16 mouse cellular contexts compared by ENCODE assay signal in genomic region chr4:155301965-155302364, GRCm38 (mm10). TPM values are rescaled to one million over a fixed set of nuclear protein-coding genes. Genes with fewer than 3 reads are reported as not detected.
DNase-seq lines count a peak whose midpoint lies in the region; ATAC-seq and TF ChIP-seq lines count a peak whose summit lies in the region.
"Had no signal": no experiment of that assay in that cellular context is flagged by ENCODE, and none has a peak within 500 bp of the region (broad histone marks: within the 10 kb centered on the region; RNA-seq: fewer than 3 reads in every experiment).

No protein-coding gene starts in this region.

- peaks cover 21% of the 10 kb centered on the region for H3K4me1 ChIP-seq in forebrain, embryonic 14.5 days (ENCODE audit: control insufficient read depth, insufficient read depth, low read length)
- peaks cover 31% of the 10 kb centered on the region for H3K4me1 ChIP-seq in forebrain, embryonic 15.5 days
- no peaks in the 10 kb centered on the region; the same call in 1 of the 2 replicates for H3K4me1 ChIP-seq in embryonic facial prominence, embryonic 11.5 days (ENCODE audit: control insufficient read depth, insufficient read depth, low read length)
- peaks cover 18% of the 10 kb centered on the region for H3K4me1 ChIP-seq in limb, embryonic 12.5 days (replicated peaks)

- no peak for DNase-seq in forebrain, embryonic 14.5 days (ENCODE audit: low spot score)
- DNase-seq in left cerebral cortex, adult 2 months (ENCODE audit: extremely low spot score in 1 of 2, low spot score in 2 of 2) = no peak
- no peak for DNase-seq in left cerebral cortex, postnatal 14 days (ENCODE audit: low spot score in 2 of 2)
- DNase-seq in embryonic facial prominence, embryonic 11.5 days (ENCODE audit: low spot score) = no peak
- no peak for DNase-seq in urinary bladder, adult 18-20 months (ENCODE audit: low spot score in 2 of 2)
- DNase-seq: embryo, embryonic 11 days; gastrocnemius, postnatal 10 days; kidney, adult 8-10 months; thymus, postnatal 14 days had no signal

- intact Hi-C loops in left cerebral cortex, adult 2 months (cut with DNase I) = no loop called here
- intact Hi-C loops in left cerebral cortex, postnatal 14 days (cut with DNase I) = no loop called here

- no peak overlapping the region for H3K4me3 ChIP-seq in forebrain, embryonic 14.5 days (ENCODE audit: low read depth, low read length)
- no peak overlapping the region for H3K4me3 ChIP-seq in forebrain, embryonic 15.5 days
- no peak overlapping the region; the same call in 1 of the 2 replicates for H3K4me3 ChIP-seq in left cerebral cortex, adult 2 months
- H3K4me3 ChIP-seq in embryonic facial prominence, embryonic 11.5 days (ENCODE audit: low read depth, low read length) = no peak overlapping the region
- H3K4me3 ChIP-seq in limb, embryonic 12.5 days (replicated peaks) = no peak overlapping the region
- H3K4me3 ChIP-seq: lung, embryonic 15.5 days had no signal

- H3K9me3 ChIP-seq in forebrain, embryonic 14.5 days (replicated peaks; ENCODE audit: control insufficient read depth, low read length) = no peaks in the 10 kb centered on the region
- no peaks in the 10 kb centered on the region for H3K9me3 ChIP-seq in forebrain, embryonic 15.5 days
- H3K9me3 ChIP-seq in embryonic facial prominence, embryonic 11.5 days (replicated peaks; ENCODE audit: control insufficient read depth, low read length) = no peaks in the 10 kb centered on the region
- no peaks in the 10 kb centered on the region for H3K9me3 ChIP-seq in limb, embryonic 12.5 days
- H3K9me3 ChIP-seq: lung, embryonic 15.5 days had no signal

- H3K4me2 ChIP-seq in forebrain, embryonic 14.5 days (ENCODE audit: low read length) = no peak overlapping the region
- H3K4me2 ChIP-seq in forebrain, embryonic 15.5 days (replicated peaks) = no peak overlapping the region
- H3K4me2 ChIP-seq in embryonic facial prominence, embryonic 11.5 days (ENCODE audit: low read depth, low read length) = no peak overlapping the region
- H3K4me2 ChIP-seq in limb, embryonic 12.5 days = no peak overlapping the region
- H3K4me2 ChIP-seq: heart, embryonic 11.5 days; liver, embryonic 11.5 days; lung, embryonic 15.5 days had no signal

- H3K27me3 ChIP-seq in forebrain, embryonic 14.5 days (replicated peaks; ENCODE audit: control insufficient read depth, insufficient read depth, low read length) = no peaks in the 10 kb centered on the region
- no peaks in the 10 kb centered on the region for H3K27me3 ChIP-seq in forebrain, embryonic 15.5 days
- H3K27me3 ChIP-seq in embryonic facial prominence, embryonic 11.5 days (ENCODE audit: control insufficient read depth, insufficient read depth, low read length) = no peaks in the 10 kb centered on the region
- H3K27me3 ChIP-seq in limb, embryonic 12.5 days = peaks cover 3% of the 10 kb centered on the region; the same call in 1 of the 2 replicates
- H3K27me3 ChIP-seq: lung, embryonic 15.5 days had no signal

- no peak for ATAC-seq in forebrain, embryonic 14.5 days
- ATAC-seq in forebrain, embryonic 15.5 days (replicated peaks) = no peak
- no peak for ATAC-seq in embryonic facial prominence, embryonic 11.5 days (replicated peaks; ENCODE audit: insufficient number of reproducible peaks, low FRiP score, low TSS enrichment, low read depth)
- no peak for ATAC-seq in limb, embryonic 12.5 days (ENCODE audit: insufficient number of reproducible peaks, insufficient read depth, low FRiP score, low TSS enrichment, low read depth)

- WGBS in forebrain, embryonic 14.5 days = 60% methylated on average over 4 of the region's 4 CpGs
- 58% methylated on average over 4 of the region's 4 CpGs for WGBS in forebrain, embryonic 15.5 days
- 51% methylated on average over 4 of the region's 4 CpGs for WGBS in embryonic facial prominence, embryonic 11.5 days
- WGBS in limb, embryonic 12.5 days = 50% methylated on average over 4 of the region's 4 CpGs

- H3K36me3 ChIP-seq in forebrain, embryonic 14.5 days (ENCODE audit: control insufficient read depth, insufficient read depth, low read length) = no peaks in the 10 kb centered on the region
- no peaks in the 10 kb centered on the region for H3K36me3 ChIP-seq in forebrain, embryonic 15.5 days
- no peaks in the 10 kb centered on the region for H3K36me3 ChIP-seq in embryonic facial prominence, embryonic 11.5 days (replicated peaks; ENCODE audit: control insufficient read depth, insufficient read depth, low read depth, low read length)
- no peaks in the 10 kb centered on the region for H3K36me3 ChIP-seq in limb, embryonic 12.5 days
- H3K36me3 ChIP-seq: lung, embryonic 15.5 days had no signal

- H3K9ac ChIP-seq in forebrain, embryonic 14.5 days (ENCODE audit: low read length) = 0 out of 2 replicates have a peak overlapping the region, but pooled peaks have one; percentile 25
- H3K9ac ChIP-seq in forebrain, embryonic 15.5 days (replicated peaks) = no peak overlapping the region
- 0 out of 2 replicates have a peak overlapping the region, but pooled peaks have one; percentile 7 for H3K9ac ChIP-seq in embryonic facial prominence, embryonic 11.5 days (replicated peaks; ENCODE audit: low read length)
- no peak overlapping the region; the same call in 1 of the 2 replicates for H3K9ac ChIP-seq in limb, embryonic 12.5 days (replicated peaks)
- H3K9ac ChIP-seq: lung, embryonic 15.5 days had no signal

- no peak for TF ChIP-seq CTCF in left cerebral cortex, adult 2 months (IDR thresholded peaks at IDR 0.05)

- H3K27ac ChIP-seq in forebrain, embryonic 14.5 days (ENCODE audit: low read depth, low read length) = no peak overlapping the region
- H3K27ac ChIP-seq in forebrain, embryonic 15.5 days (replicated peaks) = no peak overlapping the region
- H3K27ac ChIP-seq in left cerebral cortex, adult 2 months = peak overlapping the region; percentile 90
- H3K27ac ChIP-seq in embryonic facial prominence, embryonic 11.5 days (replicated peaks; ENCODE audit: low read depth, low read length) = no peak overlapping the region
- peak overlapping the region; percentile 78 for H3K27ac ChIP-seq in limb, embryonic 12.5 days
- H3K27ac ChIP-seq: lung, embryonic 15.5 days had no signal

RNA-seq across cellular contexts. Expression of gene Faap20, which starts 52.4 kb away (rescaled TPM):
- 81.2 and 87.4 TPM in 2 replicates for polyA plus RNA-seq in forebrain, embryonic 14.5 days (2014; fragmentation: Nextera tagmentation; extraction: Ambion mirVana)
- polyA plus RNA-seq in forebrain, embryonic 15.5 days (2015; fragmentation: Nextera tagmentation; extraction: Ambion mirVana) = 88.2 and 89.3 TPM in 2 replicates
- 10 to 100 TPM; 25.9 to 28.8 TPM for total RNA-seq in left cerebral cortex, adult 2 months (2021)
- total RNA-seq in left cerebral cortex, postnatal 14 days (2021) = 10 to 100 TPM; 22.6 to 27.0 TPM
- 87.8 and 93.4 TPM in 2 replicates for polyA plus RNA-seq in embryonic facial prominence, embryonic 11.5 days (2014; fragmentation: Nextera tagmentation; extraction: Ambion mirVana)
- 96.0 and 99.2 TPM in 2 replicates for polyA plus RNA-seq in limb, embryonic 12.5 days (2016; fragmentation: Nextera tagmentation; extraction: Ambion mirVana)

RNA-seq across cellular contexts. Expression of gene Prkcz, which starts 59.2 kb away (rescaled TPM):
- polyA plus RNA-seq in forebrain, embryonic 14.5 days (2014; fragmentation: Nextera tagmentation; extraction: Ambion mirVana) = 45.4 and 52.5 TPM in 2 replicates
- 62.2 and 69.1 TPM in 2 replicates for polyA plus RNA-seq in forebrain, embryonic 15.5 days (2015; fragmentation: Nextera tagmentation; extraction: Ambion mirVana)
- 100 to 1,000 TPM; 221 to 226 TPM for total RNA-seq in left cerebral cortex, adult 2 months (2021)
- 100 to 1,000 TPM; 204 to 214 TPM for total RNA-seq in left cerebral cortex, postnatal 14 days (2021)
- polyA plus RNA-seq in embryonic facial prominence, embryonic 11.5 days (2014; fragmentation: Nextera tagmentation; extraction: Ambion mirVana) = 8.1 and 12.9 TPM in 2 replicates
- polyA plus RNA-seq in limb, embryonic 12.5 days (2016; fragmentation: Nextera tagmentation; extraction: Ambion mirVana) = 7.9 and 9.0 TPM in 2 replicates
- total RNA-seq: hematopoietic stem cell, adult 5-6 weeks; megakaryocyte progenitor cell, adult 5-6 weeks had no signal

Comparison
In these comparisons a context has a peak if more than half of its experiments do, and no peak if none do; other contexts are left out.
1. H3K9ac ChIP-seq: peak in forebrain, embryonic 14.5 days (single experiment) and embryonic facial prominence, embryonic 11.5 days (single experiment); none in forebrain, embryonic 15.5 days (single experiment) and limb, embryonic 12.5 days (single experiment).
2. H3K27ac ChIP-seq: peak in left cerebral cortex, adult 2 months (single experiment) and limb, embryonic 12.5 days (single experiment); none in forebrain, embryonic 14.5 days (single experiment), forebrain, embryonic 15.5 days (single experiment) and embryonic facial prominence, embryonic 11.5 days (single experiment).